Mouse (Mus musculus): ENCODE measurements around the gene Tex46. TPM values are rescaled to one million over a fixed set of nuclear protein-coding genes. Genes with fewer than 3 reads are reported as not detected.

Tex46 gene
- total RNA-seq, 2 experiments from 2014 or later = not detected

Small RNAs within 50 kb of the gene (microRNA-seq; reads per million reads assigned to microRNA genes)
- 0 reads per million in 2 experiments for gene Gm22180

Other genes with a start within 250 kb of the Tex46 start
- 1 to 10 TPM; 1.1 to 1.2 TPM for gene Htr1d, start 186.9 kb upstream of the Tex46 start, total RNA-seq (2021)
- gene 6030445D17Rik, start 148.2 kb upstream of the Tex46 start, total RNA-seq (2021) = under 1 TPM; 0.55 to 0.88 TPM
- gene Luzp1, start 140.7 kb upstream of the Tex46 start, total RNA-seq (2021) = 10 to 100 TPM; 66.5 to 68.6 TPM
- gene Kdm1a, start 7.7 kb upstream of the Tex46 start, total RNA-seq (2021) = 100 to 1,000 TPM; 109 to 114 TPM
- under 1 TPM; 0.18 to 0.24 TPM for gene Lactbl1, start 12.2 kb downstream of the Tex46 start, total RNA-seq (2021)
- gene Ephb2, start 225.6 kb downstream of the Tex46 start, total RNA-seq (2021) = 10 to 100 TPM; 40.5 to 43.9 TPM